Mouse (Mus musculus) lung, embryonic 16.5 days (tissue): ENCODE results near the gene Atl3. TPM values are rescaled to one million over a fixed set of nuclear protein-coding genes. Genes with fewer than 3 reads are reported as not detected.
A peak's percentile ranks its signal among the peaks of the same experiment; 100 is the strongest.
"Not testable (repeated sequence)": the region's sequence is repeated elsewhere in the genome, so short reads cannot be mapped to it uniquely, and the experiment has no call there.

Experiments used
- ATAC-seq: fragments of 200-750 bp; cut with Nextera tagmentation; 2 replicates; pipeline ENCODE4 v1.8.0; 2017; ENCODE audit warnings: low read depth, mild to moderate bottlenecking, moderate library complexity
- H3K27ac ChIP-seq: fragments of 300-500 bp; sonication (generic); 2 replicates; pipeline ENCODE4 v1.5.1; 2014; ENCODE audit warnings: mild to moderate bottlenecking, control low read depth, low read length
- H3K27me3 ChIP-seq: fragments of 300-500 bp; sonication (generic); 2 replicates; pipeline ENCODE4 v1.6.1; 2014; ENCODE audit warnings: low read depth, low read length, mixed read lengths; ENCODE audit not compliant: control insufficient read depth, insufficient read depth
- H3K36me3 ChIP-seq: fragments of 300-500 bp; sonication (generic); 2 replicates; pipeline ENCODE4 v1.6.1; 2014; ENCODE audit warnings: low read length; ENCODE audit not compliant: control insufficient read depth, insufficient read depth
- H3K4me1 ChIP-seq: fragments of 300-500 bp; sonication (generic); replicated peaks from 2 replicates; pipeline ENCODE4 v1.6.1; 2014; ENCODE audit warnings: low read length, mixed read lengths; ENCODE audit not compliant: control insufficient read depth, insufficient read depth
- H3K4me2 ChIP-seq: fragments of 300-500 bp; sonication (generic); 2 replicates; pipeline ENCODE4 v1.6.1; 2014; ENCODE audit warnings: low read depth, low read length, control low read depth
- H3K4me3 ChIP-seq: fragments of 300-500 bp; sonication (generic); 2 replicates; pipeline ENCODE4 v1.5.1; 2014; ENCODE audit warnings: mild to moderate bottlenecking, low read length, control low read depth
- H3K9ac ChIP-seq: fragments of 300-500 bp; sonication (generic); 2 replicates; pipeline ENCODE4 v1.6.1; 2014; ENCODE audit warnings: low read length, control low read depth
- H3K9me3 ChIP-seq: fragments of 300-500 bp; sonication (generic); 2 replicates; pipeline ENCODE4 v1.6.1; 2016; ENCODE audit warnings: low read length; ENCODE audit not compliant: control insufficient read depth
- WGBS: fragments of 180-500 bp; shearing (Covaris S2); extraction: QIAGEN DNeasy Blood & Tissue Kit; methylation state at CpG from one replicate; pipeline ENCODE4 v1.1.7; 2014; 5-methylcytosine and 5-hydroxymethylcytosine counted together
- polyA plus RNA-seq: library from polyadenylated mRNA; unstranded; fragments of >200 nt; fragmentation: Nextera tagmentation; extraction: Ambion mirVana; gene quantifications from 2 replicates; pipeline ENCODE4 v1.2.1, GENCODE M21; 2015

The Atl3 gene
- polyA plus RNA-seq, 1 experiment from 2014 or later, result 17.2 TPM

GRCm38 (mm10) chr19:7494187-7495015, 561 bp downstream of the Atl3 start:
- Histone ChIP-seq H3K27me3 (no peaks in the 10 kb centered on the region), H3K4me3 (peak overlapping the region; percentile 87), H3K9ac (peak overlapping the region; percentile 94), H3K36me3 (no peaks in the 10 kb centered on the region), H3K27ac (peak overlapping the region; percentile 100), H3K4me2 (peak overlapping the region; percentile 71), H3K9me3 (no peaks in the 10 kb centered on the region), H3K4me1 (peaks cover 8% of the 10 kb centered on the region; the same call in 1 of the 2 replicates)
- peak; percentile 98 for ATAC-seq
- WGBS, result under 1% methylated on average over 84 of the region's 84 CpGs

- Histone ChIP-seq H3K4me3 (peak overlapping the region; percentile 87), H3K4me1 (peaks cover 8% of the 10 kb centered on the region; the same call in 1 of the 2 replicates), H3K9me3 (no peaks in the 10 kb centered on the region), H3K27ac (peak overlapping the region; percentile 100), H3K36me3 (no peaks in the 10 kb centered on the region), H3K4me2 (peak overlapping the region; percentile 71), H3K27me3 (no peaks in the 10 kb centered on the region), H3K9ac (peak overlapping the region; percentile 94)
- WGBS, result 28% methylated on average over 14 of the region's 14 CpGs
- no peak for ATAC-seq
Observed at GRCm38 (mm10) chr19:7495221-7496038, 1.6 kb downstream of the Atl3 start.

- H3K9ac ChIP-seq, H3K9me3 ChIP-seq, H3K4me1 ChIP-seq, H3K27ac ChIP-seq, H3K36me3 ChIP-seq, ATAC-seq, H3K27me3 ChIP-seq: not testable (repeated sequence)
- Histone ChIP-seq H3K4me3 (peak overlapping the region; percentile 87; the same call in 1 of the 2 replicates), H3K4me2 (peak overlapping the region; percentile 71)
- WGBS, result 70% methylated on average over 1 of the region's 1 CpGs
Observed at GRCm38 (mm10) chr19:7496070-7496469, 2.2 kb downstream of the Atl3 start.

GRCm38 (mm10) chr19:7498816-7499215, 5.0 kb downstream of the Atl3 start:
- H3K9me3 ChIP-seq, result no peaks in the 10 kb centered on the region
- no peak overlapping the region for H3K9ac ChIP-seq
- no peaks in the 10 kb centered on the region for H3K36me3 ChIP-seq
- H3K27me3 ChIP-seq, result no peaks in the 10 kb centered on the region
- H3K4me3 ChIP-seq, result no peak overlapping the region
- no peak for ATAC-seq
- H3K4me1 ChIP-seq, result peaks cover 15% of the 10 kb centered on the region
- H3K4me2 ChIP-seq, result no peak overlapping the region
- 66% methylated on average over 2 of the region's 2 CpGs for WGBS
- H3K27ac ChIP-seq, result 0 out of 2 replicates have a peak overlapping the region, but pooled peaks have one; percentile 4

GRCm38 (mm10) chr19:7500701-7501100, 6.9 kb downstream of the Atl3 start:
- no peak overlapping the region for H3K27ac ChIP-seq
- ATAC-seq, result no peak
- H3K4me2 ChIP-seq, result no peak overlapping the region
- WGBS, result 81% methylated on average over 1 of the region's 1 CpGs
- no peak overlapping the region for H3K9ac ChIP-seq
- no peaks in the 10 kb centered on the region for H3K27me3 ChIP-seq
- H3K4me1 ChIP-seq, result peaks cover 12% of the 10 kb centered on the region
- no peaks in the 10 kb centered on the region for H3K9me3 ChIP-seq
- H3K36me3 ChIP-seq, result no peaks in the 10 kb centered on the region
- H3K4me3 ChIP-seq, result no peak overlapping the region

- peaks cover 6% of the 10 kb centered on the region for H3K4me1 ChIP-seq
- no peak overlapping the region for H3K9ac ChIP-seq
- no peak overlapping the region for H3K4me3 ChIP-seq
- H3K27me3 ChIP-seq, result no peaks in the 10 kb centered on the region
- 56% methylated on average over 2 of the region's 2 CpGs for WGBS
- H3K4me2 ChIP-seq, result no peak overlapping the region
- H3K9me3 ChIP-seq, result no peaks in the 10 kb centered on the region
- no peak overlapping the region for H3K27ac ChIP-seq
- H3K36me3 ChIP-seq, result no peaks in the 10 kb centered on the region
- ATAC-seq, result peak; percentile 66; the same call in 1 of the 2 replicates
Observed at GRCm38 (mm10) chr19:7502432-7502831, 8.6 kb downstream of the Atl3 start.

- H3K27ac ChIP-seq, result no peak overlapping the region
- no peak for ATAC-seq
- H3K9me3 ChIP-seq, result no peaks in the 10 kb centered on the region
- H3K9ac ChIP-seq, result no peak overlapping the region
- peaks cover 6% of the 10 kb centered on the region for H3K4me1 ChIP-seq
- peaks cover 9% of the 10 kb centered on the region for H3K36me3 ChIP-seq
- H3K4me3 ChIP-seq, result no peak overlapping the region
- H3K27me3 ChIP-seq, result no peaks in the 10 kb centered on the region
- 76% methylated on average over 1 of the region's 1 CpGs for WGBS
- no peak overlapping the region for H3K4me2 ChIP-seq
Observed at GRCm38 (mm10) chr19:7506321-7506720, 12.5 kb downstream of the Atl3 start.

GRCm38 (mm10) chr19:7508026-7508425, 14.2 kb downstream of the Atl3 start:
- H3K4me3 ChIP-seq, result no peak overlapping the region
- H3K4me2 ChIP-seq, result no peak overlapping the region
- H3K4me1 ChIP-seq, result no peaks in the 10 kb centered on the region
- 73% methylated on average over 4 of the region's 4 CpGs for WGBS
- no peak for ATAC-seq
- no peak overlapping the region for H3K27ac ChIP-seq
- no peaks in the 10 kb centered on the region for H3K27me3 ChIP-seq
- H3K36me3 ChIP-seq, result peaks cover 12% of the 10 kb centered on the region
- no peak overlapping the region for H3K9ac ChIP-seq
- H3K9me3 ChIP-seq, result no peaks in the 10 kb centered on the region

GRCm38 (mm10) chr19:7516437-7516836, 22.6 kb downstream of the Atl3 start:
- 0 out of 2 replicates have a peak overlapping the region, but pooled peaks have one; percentile 1 for H3K27ac ChIP-seq
- no peaks in the 10 kb centered on the region for H3K9me3 ChIP-seq
- H3K4me3 ChIP-seq, result no peak overlapping the region
- H3K9ac ChIP-seq, result no peak overlapping the region
- WGBS, result 82% methylated on average over 1 of the region's 1 CpGs
- ATAC-seq, result no peak
- no peak overlapping the region for H3K4me2 ChIP-seq
- no peaks in the 10 kb centered on the region for H3K4me1 ChIP-seq
- H3K27me3 ChIP-seq, result no peaks in the 10 kb centered on the region
- peaks cover 11% of the 10 kb centered on the region for H3K36me3 ChIP-seq
